Mouse (Mus musculus) small intestine, adult 2 months (tissue): ENCODE measurements around the gene Oxtr.

Source experiments
- CTCF ChIP-seq: fragments of 200-500 bp; IDR thresholded peaks from 2 replicates; pipeline ENCODE4 v1.5.1; 2012; ENCODE audit warnings: low read depth, mild to moderate bottlenecking, control low read depth, inconsistent platforms, low read length, moderate library complexity, mixed read lengths; ENCODE audit not compliant: insufficient replicate concordance, insufficient read length; ENCODE audit errors: extremely low read depth
- POLR2A ChIP-seq: fragments of 200-500 bp; IDR thresholded peaks from 2 replicates; pipeline ENCODE4 v1.6.1; 2012; ENCODE audit warnings: low read depth, mild to moderate bottlenecking, control low read depth, inconsistent platforms, low read length, moderate library complexity

DNA sequence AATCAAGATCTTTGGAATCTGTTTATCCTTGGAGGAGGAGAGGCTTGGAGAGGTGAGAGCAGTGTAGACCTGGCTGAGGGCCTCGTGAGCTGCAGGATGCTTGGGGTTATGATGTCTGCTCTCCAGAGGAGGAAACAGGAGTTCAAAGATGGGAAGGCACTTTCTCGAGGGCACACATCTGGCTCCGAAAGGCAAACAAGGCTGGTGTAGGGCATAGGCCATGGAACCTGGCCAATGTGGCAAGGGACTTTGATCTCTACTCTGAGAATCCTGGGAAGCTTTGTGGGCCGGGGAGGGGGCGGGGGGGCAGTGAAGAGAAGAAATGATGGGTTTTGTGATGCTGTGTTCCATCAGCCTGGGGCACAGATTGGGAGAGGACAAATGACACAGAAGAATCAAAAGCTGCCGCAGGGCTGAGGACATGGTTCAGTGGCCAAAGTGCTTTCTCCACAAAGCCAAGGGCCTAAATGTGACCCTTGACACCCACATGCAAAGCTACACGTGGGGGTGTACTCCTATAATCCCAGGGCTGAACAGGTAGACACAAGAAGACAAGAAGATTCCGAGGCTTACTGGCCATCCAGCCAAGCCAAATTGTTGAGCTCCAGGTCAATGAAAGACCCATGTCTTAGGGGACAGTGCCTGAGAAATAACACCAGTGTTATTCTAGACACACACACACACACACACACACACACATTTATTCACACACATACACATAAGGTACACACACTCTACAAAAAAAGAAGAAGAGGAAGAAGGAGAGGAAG lies 6.7 kb upstream of the Oxtr start:
- TF ChIP-seq CTCF (no peak), POLR2A (no peak)
